Mouse (Mus musculus) G1E (cell line): ENCODE measurements around the gene Fam243.

ENCODE experiments used
- CTCF ChIP-seq: IDR thresholded peaks from 2 replicates; pipeline ENCODE4 v1.5.1; 2012; ENCODE audit warnings: low read depth, low read length, inconsistent platforms, mixed read lengths
- GATA1 ChIP-seq: IDR thresholded peaks from 2 replicates; pipeline ENCODE4 v1.6.1; 2012; ENCODE audit warnings: borderline replicate concordance, low read length, inconsistent platforms, mixed read lengths
- GATA2 ChIP-seq: IDR thresholded peaks from 2 replicates; pipeline ENCODE4 v1.6.1; 2012; ENCODE audit warnings: low read depth, low read length, inconsistent platforms, borderline replicate concordance
- POLR2AphosphoS5 ChIP-seq: IDR thresholded peaks from 2 replicates; pipeline ENCODE4 v1.6.1; 2012; ENCODE audit warnings: low read depth, low read length, inconsistent platforms; ENCODE audit not compliant: insufficient replicate concordance
- TAL1 ChIP-seq: conservative IDR thresholded peaks from 2 replicates; pipeline ENCODE4 v1.6.1; 2012; ENCODE audit warnings: low read depth, low read length, inconsistent platforms, mixed read lengths

DNA sequence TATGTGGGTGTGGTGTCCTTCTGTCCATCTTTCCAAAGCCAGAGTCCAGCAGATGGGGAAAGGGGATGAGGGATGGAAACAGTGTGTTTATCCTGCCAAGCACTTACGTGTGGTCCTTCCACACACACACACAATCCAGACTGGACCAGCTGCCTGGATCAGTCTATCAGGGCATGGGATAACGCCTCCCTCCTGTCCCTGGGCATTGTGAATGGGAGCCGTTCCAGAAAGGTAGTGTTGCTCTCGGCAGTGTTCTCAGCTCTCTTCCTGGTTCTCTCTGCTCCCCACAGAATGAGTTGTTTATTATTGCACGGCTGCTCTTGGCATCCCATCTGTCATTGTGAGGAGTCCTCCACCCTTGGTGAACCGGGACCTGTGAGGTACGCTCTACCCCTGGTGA lies 39.5 kb upstream of the Fam243 start:
- TF ChIP-seq CTCF = no peak
- TF ChIP-seq GATA2 = no peak
- no peak for TF ChIP-seq GATA1
- TF ChIP-seq TAL1 = no peak
- TF ChIP-seq POLR2AphosphoS5 = no peak
